Mouse (Mus musculus): Measurements from ENCODE around the gene Spats1. TPM values are rescaled to one million over a fixed set of nuclear protein-coding genes. Genes with fewer than 3 reads are reported as not detected.

The Spats1 gene
- polyA plus RNA-seq, 1 experiment from 2014 or later, result 1.5 TPM

GRCm38 (mm10) chr17:45488321-45489254 lies 13.4 kb upstream of the Spats1 start:
- no peak overlapping the region for H3K27ac ChIP-seq
- no peak overlapping the region for H3K9ac ChIP-seq
- no peak for ATAC-seq
- H3K27me3 ChIP-seq, result no peaks in the 10 kb centered on the region
- no peaks in the 10 kb centered on the region for H3K36me3 ChIP-seq (ENCODE audit: poor library complexity, severe bottlenecking)
- no peaks in the 10 kb centered on the region for H3K9me3 ChIP-seq (replicated peaks)
- H3K4me2 ChIP-seq, result no peak overlapping the region
- WGBS, result 89% methylated on average over 23 of the region's 23 CpGs
- no peaks in the 10 kb centered on the region for H3K4me1 ChIP-seq
- no peak overlapping the region for H3K4me3 ChIP-seq

GRCm38 (mm10) chr17:45487216-45487615 lies 12.0 kb upstream of the Spats1 start:
- ATAC-seq, result no peak
- 26% methylated on average over 5 of the region's 5 CpGs for WGBS
- no peaks in the 10 kb centered on the region for H3K27me3 ChIP-seq
- H3K27ac ChIP-seq, result no peak overlapping the region
- H3K4me2 ChIP-seq, result no peak overlapping the region
- H3K9ac ChIP-seq, result no peak overlapping the region
- no peaks in the 10 kb centered on the region for H3K4me1 ChIP-seq
- no peak overlapping the region for H3K4me3 ChIP-seq
- no peaks in the 10 kb centered on the region for H3K9me3 ChIP-seq (replicated peaks)
- no peaks in the 10 kb centered on the region for H3K36me3 ChIP-seq (ENCODE audit: poor library complexity, severe bottlenecking)

- ATAC-seq, result no peak
- WGBS, result 82% methylated on average over 7 of the region's 7 CpGs
Measured at GRCm38 (mm10) chr17:45485581-45485980, 10.4 kb upstream of the Spats1 start.

GRCm38 (mm10) chr17:45480429-45480828 lies 5.2 kb upstream of the Spats1 start:
- no peak for ATAC-seq
- Histone ChIP-seq H3K4me3 (no peak overlapping the region), H3K4me2 (no peak overlapping the region), H3K9ac (no peak overlapping the region), H3K27me3 (no peaks in the 10 kb centered on the region), H3K4me1 (0 out of 2 replicates have a peak, but pooled peaks cover 4% of the 10 kb centered on the region), H3K27ac (no peak overlapping the region), H3K9me3 (replicated peaks) (peaks cover 9% of the 10 kb centered on the region; the same call in 1 of the 2 replicates), H3K36me3 (ENCODE audit: poor library complexity, severe bottlenecking) (no peaks in the 10 kb centered on the region)
- WGBS, result 26% methylated on average over 2 of the region's 2 CpGs

More at GRCm38 (mm10) chr17:45485581-45485980, 10.4 kb upstream of the Spats1 start:
- H3K9ac ChIP-seq, result no peak overlapping the region
- no peak overlapping the region for H3K27ac ChIP-seq
- H3K4me1 ChIP-seq, result no peaks in the 10 kb centered on the region
- no peaks in the 10 kb centered on the region for H3K36me3 ChIP-seq (ENCODE audit: poor library complexity, severe bottlenecking)
- H3K9me3 ChIP-seq (replicated peaks), result peaks cover 9% of the 10 kb centered on the region; the same call in 1 of the 2 replicates
- no peak overlapping the region for H3K4me3 ChIP-seq
- no peaks in the 10 kb centered on the region for H3K27me3 ChIP-seq
- H3K4me2 ChIP-seq, result no peak overlapping the region

GRCm38 (mm10) chr17:45478234-45478825 lies 3.1 kb upstream of the Spats1 start:
- Histone ChIP-seq H3K4me1 (peaks cover 14% of the 10 kb centered on the region), H3K4me2 (no peak overlapping the region), H3K9me3 (replicated peaks) (peaks cover 9% of the 10 kb centered on the region; the same call in 1 of the 2 replicates), H3K9ac (no peak overlapping the region; the same call in 1 of the 2 replicates), H3K27ac (no peak overlapping the region), H3K4me3 (no peak overlapping the region), H3K27me3 (no peaks in the 10 kb centered on the region), H3K36me3 (ENCODE audit: poor library complexity, severe bottlenecking) (no peaks in the 10 kb centered on the region)
- 19% methylated on average over 12 of the region's 12 CpGs for WGBS
- peak; percentile 34 for ATAC-seq

GRCm38 (mm10) chr17:45474146-45474545 lies 1.1 kb downstream of the Spats1 start:
- H3K27ac ChIP-seq, result no peak overlapping the region
- 66% methylated on average over 8 of the region's 8 CpGs for WGBS
- peak overlapping the region; percentile 39 for H3K4me3 ChIP-seq
- peak overlapping the region; percentile 62; the same call in 1 of the 2 replicates for H3K9ac ChIP-seq
- H3K27me3 ChIP-seq, result no peaks in the 10 kb centered on the region
- no peaks in the 10 kb centered on the region for H3K36me3 ChIP-seq (ENCODE audit: poor library complexity, severe bottlenecking)
- peak; percentile 40 for ATAC-seq
- H3K9me3 ChIP-seq (replicated peaks), result no peaks in the 10 kb centered on the region
- H3K4me1 ChIP-seq, result peaks cover 14% of the 10 kb centered on the region
- H3K4me2 ChIP-seq, result peak overlapping the region; percentile 62

- Histone ChIP-seq H3K4me1 (peaks cover 14% of the 10 kb centered on the region), H3K27ac (no peak overlapping the region), H3K4me2 (no peak overlapping the region), H3K36me3 (ENCODE audit: poor library complexity, severe bottlenecking) (no peaks in the 10 kb centered on the region), H3K9ac (no peak overlapping the region), H3K9me3 (replicated peaks) (no peaks in the 10 kb centered on the region), H3K4me3 (no peak overlapping the region), H3K27me3 (no peaks in the 10 kb centered on the region)
- 81% methylated on average over 6 of the region's 6 CpGs for WGBS
- ATAC-seq, result no peak
Measured at GRCm38 (mm10) chr17:45473667-45474066, 1.5 kb downstream of the Spats1 start.

- 89% methylated on average over 7 of the region's 7 CpGs for WGBS
- Histone ChIP-seq H3K4me3 (no peak overlapping the region), H3K4me1 (peaks cover 10% of the 10 kb centered on the region), H3K9ac (no peak overlapping the region), H3K4me2 (no peak overlapping the region), H3K27ac (no peak overlapping the region), H3K36me3 (ENCODE audit: poor library complexity, severe bottlenecking) (no peaks in the 10 kb centered on the region), H3K27me3 (no peaks in the 10 kb centered on the region), H3K9me3 (replicated peaks) (peaks cover 4% of the 10 kb centered on the region; the same call in 1 of the 2 replicates)
- ATAC-seq, result no peak
Measured at GRCm38 (mm10) chr17:45470726-45471125, 4.5 kb downstream of the Spats1 start.

GRCm38 (mm10) chr17:45468302-45468701 lies 6.9 kb downstream of the Spats1 start:
- no peaks in the 10 kb centered on the region for H3K27me3 ChIP-seq
- H3K4me1 ChIP-seq, result no peaks in the 10 kb centered on the region
- no peak overlapping the region for H3K27ac ChIP-seq
- H3K4me3 ChIP-seq, result no peak overlapping the region
- WGBS, result 86% methylated on average over 5 of the region's 5 CpGs
- H3K9me3 ChIP-seq (replicated peaks), result peaks cover 4% of the 10 kb centered on the region; the same call in 1 of the 2 replicates
- H3K9ac ChIP-seq, result no peak overlapping the region
- ATAC-seq, result no peak
- H3K4me2 ChIP-seq, result no peak overlapping the region
- no peaks in the 10 kb centered on the region for H3K36me3 ChIP-seq (ENCODE audit: poor library complexity, severe bottlenecking)

GRCm38 (mm10) chr17:45466701-45467100 lies 8.5 kb downstream of the Spats1 start:
- no peak overlapping the region for H3K4me2 ChIP-seq
- no peak overlapping the region for H3K9ac ChIP-seq
- H3K36me3 ChIP-seq (ENCODE audit: poor library complexity, severe bottlenecking), result no peaks in the 10 kb centered on the region
- ATAC-seq, result no peak
- H3K9me3 ChIP-seq (replicated peaks), result peaks cover 4% of the 10 kb centered on the region; the same call in 1 of the 2 replicates
- no peak overlapping the region for H3K27ac ChIP-seq
- no peaks in the 10 kb centered on the region for H3K27me3 ChIP-seq
- H3K4me1 ChIP-seq, result no peaks in the 10 kb centered on the region
- H3K4me3 ChIP-seq, result no peak overlapping the region
- 54% methylated on average over 2 of the region's 2 CpGs for WGBS

- no peak overlapping the region for H3K9ac ChIP-seq
- 90% methylated on average over 9 of the region's 9 CpGs for WGBS
Measured at GRCm38 (mm10) chr17:45464255-45464654, 11.0 kb downstream of the Spats1 start.

GRCm38 (mm10) chr17:45462506-45462905 lies 12.7 kb downstream of the Spats1 start:
- Histone ChIP-seq H3K9ac (no peak overlapping the region), H3K4me3 (no peak overlapping the region), H3K27me3 (no peaks in the 10 kb centered on the region), H3K4me1 (peaks cover 1% of the 10 kb centered on the region; the same call in 1 of the 2 replicates), H3K36me3 (ENCODE audit: poor library complexity, severe bottlenecking) (no peaks in the 10 kb centered on the region), H3K4me2 (no peak overlapping the region), H3K9me3 (replicated peaks) (peaks cover 4% of the 10 kb centered on the region; the same call in 1 of the 2 replicates), H3K27ac (no peak overlapping the region)
- 99% methylated on average over 4 of the region's 4 CpGs for WGBS
- no peak for ATAC-seq

More at GRCm38 (mm10) chr17:45464255-45464654, 11.0 kb downstream of the Spats1 start:
- Histone ChIP-seq H3K36me3 (ENCODE audit: poor library complexity, severe bottlenecking) (no peaks in the 10 kb centered on the region), H3K9me3 (replicated peaks) (peaks cover 4% of the 10 kb centered on the region; the same call in 1 of the 2 replicates), H3K4me1 (no peaks in the 10 kb centered on the region), H3K4me3 (no peak overlapping the region), H3K27ac (no peak overlapping the region), H3K4me2 (no peak overlapping the region), H3K27me3 (no peaks in the 10 kb centered on the region)
- no peak for ATAC-seq
